13 mouse cellular contexts compared by ENCODE assay signal in the genomic region with DNA sequence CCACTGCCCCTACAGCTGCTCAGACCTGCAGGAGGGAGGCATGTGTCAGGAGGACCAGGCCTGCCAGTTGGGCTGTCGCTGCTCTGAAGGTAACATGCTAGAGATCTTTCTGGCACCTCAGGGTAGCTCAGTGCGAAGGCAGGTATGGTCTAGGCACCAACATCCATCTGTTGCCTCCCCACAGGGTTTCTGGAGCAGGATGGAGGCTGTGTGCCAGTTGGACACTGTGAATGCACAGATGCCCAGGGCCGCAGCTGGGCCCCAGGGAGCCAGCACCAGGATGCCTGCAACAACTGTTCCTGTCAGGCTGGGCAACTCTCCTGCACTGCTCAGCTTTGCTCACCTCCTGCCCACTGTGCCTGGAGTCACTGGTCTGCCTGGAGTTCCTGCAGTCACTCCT. TPM values are rescaled to one million over a fixed set of nuclear protein-coding genes. Genes with fewer than 3 reads are reported as not detected.
A peak's percentile ranks its signal among the peaks of the same experiment; 100 is the strongest.
DNase-seq lines count a peak whose midpoint lies in the region; ATAC-seq and TF ChIP-seq lines count a peak whose summit lies in the region.
"Had no signal": no experiment of that assay in that cellular context is flagged by ENCODE, and none has a peak within 500 bp of the region (broad histone marks: within the 10 kb centered on the region; RNA-seq: fewer than 3 reads in every experiment).

No protein-coding gene starts in this region.

- ATAC-seq in forebrain, embryonic 16.5 days, result peak; percentile 31
- ATAC-seq in hindbrain, postnatal 0 days, result 0 out of 2 replicates have a peak, but pooled peaks have one; percentile 16
- ATAC-seq in hindbrain, embryonic 13.5 days (ENCODE audit: low FRiP score), result no peak
- ATAC-seq: liver, postnatal 0 days had no signal

- TF ChIP-seq CTCF in hindbrain, postnatal 0 days (IDR thresholded peaks at IDR 0.05; ENCODE audit: low read depth), result no peak

- no peak overlapping the region for H3K4me2 ChIP-seq in forebrain, embryonic 16.5 days (ENCODE audit: low read length)
- no peak overlapping the region for H3K4me2 ChIP-seq in hindbrain, postnatal 0 days (ENCODE audit: low read depth, low read length)
- H3K4me2 ChIP-seq in hindbrain, embryonic 13.5 days, result no peak overlapping the region
- H3K4me2 ChIP-seq: limb, embryonic 15.5 days had no signal

- no peak overlapping the region for H3K27ac ChIP-seq in forebrain, embryonic 16.5 days (ENCODE audit: low read length)
- H3K27ac ChIP-seq in forebrain, embryonic 10.5 days, result no peak overlapping the region
- no peak overlapping the region for H3K27ac ChIP-seq in hindbrain, postnatal 0 days
- no peak overlapping the region for H3K27ac ChIP-seq in hindbrain, embryonic 13.5 days
- H3K27ac ChIP-seq: kidney, postnatal 0 days; limb, embryonic 15.5 days had no signal

- H3K9ac ChIP-seq in forebrain, embryonic 16.5 days (replicated peaks; ENCODE audit: low read depth, low read length), result no peak overlapping the region
- no peak overlapping the region for H3K9ac ChIP-seq in hindbrain, postnatal 0 days (replicated peaks; ENCODE audit: low read length)
- H3K9ac ChIP-seq in hindbrain, embryonic 13.5 days, result no peak overlapping the region
- H3K9ac ChIP-seq: limb, embryonic 15.5 days; liver, postnatal 0 days had no signal

- no peaks in the 10 kb centered on the region for H3K27me3 ChIP-seq in forebrain, embryonic 16.5 days (replicated peaks; ENCODE audit: control insufficient read depth, insufficient read depth, low read length)
- peaks cover 77% of the 10 kb centered on the region for H3K27me3 ChIP-seq in forebrain, embryonic 10.5 days (ENCODE audit: poor library complexity, severe bottlenecking)
- H3K27me3 ChIP-seq in hindbrain, postnatal 0 days (ENCODE audit: insufficient read depth, low read length), result 0 out of 2 replicates have a peak, but pooled peaks cover 2% of the 10 kb centered on the region
- 0 out of 2 replicates have a peak, but pooled peaks cover 12% of the 10 kb centered on the region for H3K27me3 ChIP-seq in hindbrain, embryonic 13.5 days
- H3K27me3 ChIP-seq: limb, embryonic 15.5 days had no signal

- 0 out of 2 replicates have a peak, but pooled peaks cover 4% of the 10 kb centered on the region for H3K4me1 ChIP-seq in forebrain, embryonic 16.5 days (replicated peaks; ENCODE audit: control insufficient read depth, insufficient read depth, low read length)
- H3K4me1 ChIP-seq in forebrain, embryonic 10.5 days, result peaks cover 45% of the 10 kb centered on the region
- peaks cover 10% of the 10 kb centered on the region for H3K4me1 ChIP-seq in hindbrain, postnatal 0 days (ENCODE audit: insufficient read depth, low read length)
- peaks cover 16% of the 10 kb centered on the region for H3K4me1 ChIP-seq in hindbrain, embryonic 13.5 days (replicated peaks)

- 54% methylated on average over 3 of the region's 3 CpGs for WGBS in forebrain, embryonic 16.5 days
- 86% methylated on average over 3 of the region's 3 CpGs for WGBS in forebrain, embryonic 10.5 days
- WGBS in hindbrain, postnatal 0 days, result 62% methylated on average over 3 of the region's 3 CpGs
- WGBS in hindbrain, embryonic 13.5 days, result 86% methylated on average over 3 of the region's 3 CpGs

- H3K9me3 ChIP-seq in forebrain, embryonic 16.5 days (ENCODE audit: control insufficient read depth, low read length), result no peaks in the 10 kb centered on the region
- no peaks in the 10 kb centered on the region for H3K9me3 ChIP-seq in forebrain, embryonic 10.5 days
- no peaks in the 10 kb centered on the region for H3K9me3 ChIP-seq in hindbrain, postnatal 0 days (ENCODE audit: low read length)
- H3K9me3 ChIP-seq in hindbrain, embryonic 13.5 days, result no peaks in the 10 kb centered on the region
- H3K9me3 ChIP-seq: limb, embryonic 15.5 days had no signal

- H3K4me3 ChIP-seq in forebrain, embryonic 16.5 days (replicated peaks; ENCODE audit: low read length), result no peak overlapping the region
- H3K4me3 ChIP-seq in forebrain, embryonic 10.5 days, result no peak overlapping the region
- H3K4me3 ChIP-seq in hindbrain, postnatal 0 days (ENCODE audit: low read length), result no peak overlapping the region
- H3K4me3 ChIP-seq in hindbrain, embryonic 13.5 days, result no peak overlapping the region
- H3K4me3 ChIP-seq: limb, embryonic 15.5 days had no signal

- DNase-seq in forebrain, embryonic 10.5 days (ENCODE audit: extremely low spot score, low spot score), result no peak
- DNase-seq in hindbrain, postnatal 0 days (ENCODE audit: low spot score), result peak; percentile 39
- DNase-seq in cerebellum, adult 11 months, result peak; percentile 31
- peak; percentile 30 to 42 for DNase-seq in cerebellum, postnatal 25 days
- no peak for DNase-seq in spleen, adult 18-20 months
- DNase-seq in lung, adult 18-20 months, result no peak
- DNase-seq: adrenal gland, adult 2 months; liver, postnatal 0 days; midbrain, embryonic 14.5 days had no signal

- H3K36me3 ChIP-seq in forebrain, embryonic 16.5 days (ENCODE audit: control insufficient read depth, insufficient read depth), result no peaks in the 10 kb centered on the region
- H3K36me3 ChIP-seq in forebrain, embryonic 10.5 days (replicated peaks), result no peaks in the 10 kb centered on the region
- no peaks in the 10 kb centered on the region for H3K36me3 ChIP-seq in hindbrain, postnatal 0 days (ENCODE audit: insufficient read depth, low read length)
- no peaks in the 10 kb centered on the region for H3K36me3 ChIP-seq in hindbrain, embryonic 13.5 days
- H3K36me3 ChIP-seq: limb, embryonic 15.5 days had no signal

RNA-seq across cellular contexts. Expression of a gene that starts 41.7 kb away (rescaled TPM):
- polyA plus RNA-seq in forebrain, embryonic 16.5 days (2015; fragmentation: Nextera tagmentation; extraction: Ambion mirVana), result 0.16 and 0.19 TPM in 2 replicates
- 0.15 and 0.19 TPM in 2 replicates for polyA plus RNA-seq in forebrain, embryonic 10.5 days (2016; fragmentation: Nextera tagmentation; extraction: Ambion mirVana)
- 0.73 and 0.86 TPM in 2 replicates for total RNA-seq in hindbrain, postnatal 0 days (2014; rRNA removed)
- polyA plus RNA-seq in hindbrain, postnatal 0 days (2015; fragmentation: Nextera tagmentation; extraction: Ambion mirVana), result 0.10 and 0.38 TPM in 2 replicates
- 0.14 and 0.25 TPM in 2 replicates for polyA plus RNA-seq in hindbrain, embryonic 13.5 days (2015; fragmentation: Nextera tagmentation; extraction: Ambion mirVana)

RNA-seq across cellular contexts. Expression of a gene that starts 44.1 kb away (rescaled TPM):
- polyA plus RNA-seq in forebrain, embryonic 16.5 days (2015; fragmentation: Nextera tagmentation; extraction: Ambion mirVana), result 28.7 and 29.8 TPM in 2 replicates
- 12.9 and 13.1 TPM in 2 replicates for polyA plus RNA-seq in forebrain, embryonic 10.5 days (2016; fragmentation: Nextera tagmentation; extraction: Ambion mirVana)
- total RNA-seq in hindbrain, postnatal 0 days (2014; rRNA removed), result 27.5 and 61.1 TPM in 2 replicates
- 39.1 and 39.4 TPM in 2 replicates for polyA plus RNA-seq in hindbrain, postnatal 0 days (2015; fragmentation: Nextera tagmentation; extraction: Ambion mirVana)
- 22.0 and 22.5 TPM in 2 replicates for polyA plus RNA-seq in hindbrain, embryonic 13.5 days (2015; fragmentation: Nextera tagmentation; extraction: Ambion mirVana)

RNA-seq across cellular contexts. Expression of a gene that starts 47.7 kb away (rescaled TPM):
- 226 and 248 TPM in 2 replicates for polyA plus RNA-seq in forebrain, embryonic 16.5 days (2015; fragmentation: Nextera tagmentation; extraction: Ambion mirVana)
- 43.4 and 44.0 TPM in 2 replicates for polyA plus RNA-seq in forebrain, embryonic 10.5 days (2016; fragmentation: Nextera tagmentation; extraction: Ambion mirVana)
- 407 and 443 TPM in 2 replicates for total RNA-seq in hindbrain, postnatal 0 days (2014; rRNA removed)
- 446 and 455 TPM in 2 replicates for polyA plus RNA-seq in hindbrain, postnatal 0 days (2015; fragmentation: Nextera tagmentation; extraction: Ambion mirVana)
- 184 and 189 TPM in 2 replicates for polyA plus RNA-seq in hindbrain, embryonic 13.5 days (2015; fragmentation: Nextera tagmentation; extraction: Ambion mirVana)

Comparison
In these comparisons a context has a peak if more than half of its experiments do, and no peak if none do; other contexts are left out.
1. DNase-seq: peak in hindbrain, postnatal 0 days (single experiment), cerebellum, adult 11 months (single experiment) and cerebellum, postnatal 25 days (2 of 2); none in forebrain, embryonic 10.5 days (single experiment), spleen, adult 18-20 months (0 of 2) and lung, adult 18-20 months (0 of 2).